Mouse (Mus musculus): ENCODE data around the gene Phlda1.
A peak's percentile ranks its signal among the peaks of the same experiment; 100 is the strongest.
"Not testable (repeated sequence)": the region's sequence is repeated elsewhere in the genome, so short reads cannot be mapped to it uniquely, and the experiment has no call there.

Phlda1 gene

DNA sequence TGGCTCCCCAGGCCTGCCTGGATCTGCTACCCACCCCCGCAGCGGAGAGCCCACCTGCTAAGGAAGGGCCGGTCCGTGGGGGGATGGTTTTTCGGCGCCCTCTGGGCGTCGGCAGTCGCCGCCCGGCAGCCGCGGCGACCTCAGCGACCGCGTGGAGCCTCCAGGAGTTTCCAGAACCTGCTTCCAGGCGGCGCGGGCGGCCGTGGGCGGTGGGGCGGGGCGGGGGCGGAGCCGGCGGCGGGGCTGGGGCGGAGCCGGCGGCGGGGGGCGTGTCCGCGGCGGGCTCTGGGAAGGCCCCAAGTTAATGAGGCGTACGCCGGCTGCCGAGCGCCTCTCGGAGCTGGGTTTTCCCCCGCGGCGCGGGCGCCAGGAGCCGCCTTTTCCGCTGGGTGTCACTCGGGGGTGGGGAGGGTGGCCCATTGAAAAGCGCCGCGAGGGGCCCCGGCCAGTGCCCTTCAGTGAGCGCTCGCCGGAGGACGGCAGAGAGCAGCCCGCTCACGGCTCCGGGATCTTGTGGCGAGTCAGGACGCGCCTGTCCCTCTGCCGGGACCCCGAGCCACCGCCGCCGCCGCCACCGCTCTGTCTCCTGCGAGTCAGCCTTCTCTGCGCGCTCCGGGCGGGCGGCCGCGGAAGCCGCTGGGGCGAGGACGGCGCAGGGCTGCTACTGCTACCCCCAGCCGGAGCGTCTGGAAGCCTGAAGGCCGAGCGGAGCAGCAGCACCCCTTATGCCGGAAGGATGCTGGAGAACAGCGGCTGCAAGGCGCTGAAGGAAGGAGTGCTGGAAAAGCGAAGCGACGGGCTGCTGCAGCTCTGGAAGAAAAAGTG is at the start of gene Phlda1:
TSS of gene Phlda1 (plus strand) at position 186 of the 825 bp plus-strand sequence.
- DNase-seq (ENCODE audit: low spot score in 2 of 2) = peak; percentile 88 to 89

- no peak for DNase-seq (ENCODE audit: low spot score in 2 of 2)
Measured at GRCm38 (mm10) chr10:111458088-111458487, 48.0 kb upstream of the Phlda1 start.

DNA sequence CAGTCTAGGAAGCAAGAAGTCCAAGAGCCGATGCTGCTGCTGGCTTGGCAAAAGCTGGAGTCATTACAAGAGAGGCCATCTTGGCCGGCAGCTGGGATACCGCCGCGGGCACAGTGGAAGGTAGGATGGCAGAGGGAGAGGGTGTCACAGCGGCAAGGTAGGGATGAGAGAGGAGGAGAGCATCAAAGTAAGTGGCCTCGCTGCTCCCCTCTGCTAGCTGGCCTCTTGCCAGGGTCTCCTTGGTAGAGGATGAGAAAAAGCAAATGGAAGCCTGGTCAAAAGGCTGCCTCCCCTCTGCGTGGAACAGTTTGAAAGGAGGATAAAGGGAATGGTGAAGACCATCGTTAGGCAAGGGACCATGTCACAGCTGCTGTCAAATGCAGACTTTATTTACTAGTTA is 47.0 kb upstream of the Phlda1 start:
- no peak for DNase-seq (ENCODE audit: low spot score in 2 of 2)

- no peak for DNase-seq (ENCODE audit: low spot score in 2 of 2)
Measured at GRCm38 (mm10) chr10:111459874-111460273, 46.2 kb upstream of the Phlda1 start.

DNA sequence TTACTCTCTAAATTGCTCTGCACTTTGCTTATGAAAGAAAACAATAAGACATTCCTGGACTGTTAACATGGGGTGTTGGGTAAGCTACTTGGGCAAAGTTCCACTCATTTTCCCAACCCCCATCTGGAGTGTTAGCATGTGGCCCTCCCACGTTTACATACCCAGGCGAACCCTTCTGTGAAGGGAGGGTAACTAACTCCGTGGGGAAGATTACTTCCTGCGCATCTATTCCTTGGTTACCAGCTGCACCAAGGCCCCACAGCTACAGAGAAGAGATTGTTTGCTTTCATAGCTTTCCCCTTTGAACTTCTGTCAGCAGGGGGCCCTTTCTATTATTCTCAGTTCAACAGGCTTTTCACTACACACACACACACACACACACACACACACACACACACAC is 45.7 kb upstream of the Phlda1 start:
- no peak for DNase-seq (ENCODE audit: low spot score in 2 of 2)

DNA sequence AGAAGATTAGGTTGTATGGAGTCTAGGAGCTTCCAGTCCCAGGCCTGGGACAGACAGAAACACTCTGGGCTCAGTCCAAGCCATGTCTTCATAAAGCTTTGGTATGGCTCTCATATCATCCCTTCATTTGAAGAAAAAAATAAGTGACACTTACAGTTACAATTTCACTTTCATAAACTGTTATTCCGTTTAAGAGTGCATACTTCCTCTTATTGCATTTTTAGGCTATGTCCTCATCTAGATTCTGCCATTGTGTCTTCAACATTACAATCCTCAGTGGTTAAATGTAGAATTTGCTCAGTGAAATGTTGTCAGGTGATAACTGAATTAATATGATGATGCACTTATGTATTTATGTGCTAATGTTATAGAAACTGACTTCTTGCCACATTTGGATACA is 41.3 kb upstream of the Phlda1 start:
- no peak for DNase-seq (ENCODE audit: low spot score in 2 of 2)

DNA sequence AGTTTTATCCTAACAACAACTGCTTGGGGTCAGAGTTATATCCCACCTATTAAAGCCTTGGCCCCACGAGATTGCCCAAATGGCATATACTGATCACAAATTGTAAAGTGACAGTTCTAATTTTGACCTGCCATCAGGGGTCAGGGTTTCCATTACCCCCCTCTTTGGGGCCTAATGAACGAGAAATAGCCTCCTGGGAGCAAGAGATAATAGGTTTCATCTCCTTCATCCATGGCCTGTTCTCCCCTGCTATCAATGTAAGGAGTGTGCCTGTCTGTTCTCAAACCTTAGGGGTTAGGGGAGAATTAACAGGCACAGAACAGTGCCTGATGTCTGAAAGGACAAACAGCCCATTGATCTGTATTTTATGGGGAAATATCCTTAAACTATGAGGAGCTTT is 40.7 kb upstream of the Phlda1 start:
- DNase-seq (ENCODE audit: low spot score in 2 of 2) = no peak

GRCm38 (mm10) chr10:111471166-111471565 is 34.9 kb upstream of the Phlda1 start:
- DNase-seq (ENCODE audit: low spot score in 2 of 2) = no peak

DNA sequence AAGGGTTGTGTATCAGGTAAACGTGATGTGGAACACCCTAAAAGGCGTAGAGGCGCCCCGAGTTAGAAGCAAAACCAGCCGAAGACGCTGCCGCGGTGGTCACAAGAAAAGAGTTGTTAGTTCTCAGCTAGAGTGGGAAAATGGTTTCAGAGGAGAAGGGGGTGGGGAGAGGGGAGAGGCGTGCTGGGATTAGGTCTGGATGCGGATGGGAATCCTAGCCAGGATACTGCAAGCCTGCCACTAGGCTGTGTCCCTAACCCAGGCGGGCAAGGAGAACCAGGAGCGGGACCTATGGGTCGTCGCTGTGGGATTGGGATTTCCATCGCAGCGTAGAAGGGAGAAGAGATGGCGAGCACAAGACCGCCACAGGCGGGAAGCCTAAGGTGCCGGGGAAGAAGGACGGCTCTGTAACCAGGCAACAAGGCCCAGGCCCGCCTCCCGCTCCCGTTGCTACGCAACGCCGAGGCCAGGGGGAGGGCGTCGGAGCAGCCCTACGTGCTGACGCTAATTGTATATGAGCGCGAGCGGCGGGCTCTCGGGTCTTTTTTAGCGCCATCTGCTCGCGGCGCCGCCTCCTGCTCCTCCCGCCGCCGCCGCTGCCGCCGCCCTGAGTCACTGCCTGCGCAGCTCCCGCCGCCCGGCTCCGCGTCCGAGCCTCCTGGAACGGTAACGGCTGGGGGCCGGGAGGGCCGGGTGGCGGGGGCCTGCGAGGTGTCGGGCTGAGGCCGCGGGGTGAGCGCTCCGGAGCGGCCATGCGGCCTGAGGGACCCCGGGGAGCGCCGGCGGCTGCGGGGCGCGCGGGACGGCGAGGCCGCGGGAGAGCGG is 33.2 kb upstream of the Phlda1 start, which contains the start of gene Nap1l1:
TSS of gene Nap1l1 (plus strand) at position 538 of the 825 bp plus-strand sequence.
- DNase-seq (ENCODE audit: low spot score in 2 of 2) = peak; percentile 95 to 96

DNA sequence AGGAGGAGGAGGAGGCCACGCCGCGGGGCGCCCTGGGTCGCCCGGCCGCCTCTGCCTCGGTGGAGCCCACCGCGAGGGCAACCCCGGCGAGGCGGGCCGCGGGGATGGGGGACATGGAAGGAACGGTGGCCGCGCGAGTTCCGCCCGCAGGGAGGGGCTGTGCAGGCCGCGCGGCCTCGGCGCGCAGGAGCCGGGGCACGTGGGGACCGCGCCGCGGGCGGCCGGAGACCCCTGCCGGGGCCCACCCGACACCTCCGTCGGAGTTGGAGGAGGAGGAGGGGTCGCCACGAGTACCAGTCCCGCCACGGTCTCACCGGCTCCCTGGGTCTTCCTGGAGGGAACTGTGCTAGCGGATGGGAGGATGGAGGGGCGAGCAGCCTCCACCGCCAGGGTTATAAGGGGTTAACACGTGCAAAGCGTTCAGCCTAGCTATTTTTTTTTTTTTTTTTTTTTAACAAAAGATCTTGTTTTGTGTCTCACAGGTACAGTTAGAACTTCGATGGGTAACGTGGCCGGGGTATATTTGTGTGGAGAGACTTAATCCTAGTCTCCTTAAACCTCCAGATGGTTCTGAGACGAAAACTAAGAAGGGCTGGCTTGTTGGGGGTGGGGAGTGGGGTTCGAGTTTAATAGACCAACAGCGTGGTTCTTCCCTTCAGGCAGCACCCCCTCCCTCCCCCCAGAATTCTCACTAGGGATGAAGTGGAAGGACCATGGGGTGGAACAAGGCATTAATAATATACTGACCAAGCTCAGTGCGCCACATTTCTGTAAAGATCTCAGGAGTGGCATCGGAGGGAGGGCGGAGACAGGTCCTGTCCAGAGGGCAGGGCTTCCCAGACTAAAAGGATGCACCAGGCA is 32.3 kb upstream of the Phlda1 start:
- peak; percentile 33 to 40 for DNase-seq (ENCODE audit: low spot score in 2 of 2)

- no peak for DNase-seq (ENCODE audit: low spot score in 2 of 2)
Measured at GRCm38 (mm10) chr10:111476301-111476700, 29.8 kb upstream of the Phlda1 start.

- no peak for DNase-seq (ENCODE audit: low spot score in 2 of 2)
Measured at GRCm38 (mm10) chr10:111476989-111477510, 29.0 kb upstream of the Phlda1 start.

DNA sequence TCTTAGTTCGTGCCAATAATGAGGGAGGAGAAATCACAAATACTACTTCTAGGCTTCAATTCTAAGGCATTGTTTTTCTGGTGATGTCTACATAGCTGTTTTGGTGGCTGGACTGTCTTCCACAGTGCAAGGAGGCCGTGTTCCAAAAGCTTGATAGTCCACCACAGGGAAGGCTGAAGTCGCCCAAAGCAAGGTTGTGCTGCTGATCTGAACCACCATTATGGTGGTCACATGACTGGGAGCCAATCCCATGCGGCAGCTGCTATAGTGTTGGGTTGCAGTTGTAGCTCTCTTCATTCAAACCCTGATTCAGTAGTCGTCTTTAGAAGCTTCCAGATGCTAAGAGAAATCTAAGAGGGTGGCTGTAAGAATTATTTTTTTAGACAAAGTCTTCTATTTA is 26.5 kb upstream of the Phlda1 start:
- no peak for DNase-seq (ENCODE audit: low spot score in 2 of 2)

DNA sequence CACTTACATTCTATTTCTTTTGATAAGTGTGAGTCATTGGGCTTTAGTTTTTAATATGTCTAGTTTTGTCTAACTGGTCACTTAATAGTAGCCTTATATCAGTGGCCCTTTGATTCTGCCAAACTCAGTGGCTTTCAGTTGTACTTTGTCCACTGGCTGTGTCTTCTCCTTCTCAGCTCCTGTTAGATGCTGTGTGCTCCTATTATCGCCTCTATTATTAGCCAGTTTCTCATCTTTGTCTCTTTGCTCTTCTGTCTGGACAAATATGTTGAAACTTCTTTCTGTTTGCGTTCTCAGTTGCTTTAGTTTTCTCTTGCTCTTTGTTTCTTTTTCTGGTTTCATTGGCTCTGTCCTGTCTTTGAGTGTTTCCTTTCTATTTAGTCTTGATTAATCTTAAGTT is 23.4 kb upstream of the Phlda1 start:
- DNase-seq (ENCODE audit: low spot score in 2 of 2) = no peak

DNA sequence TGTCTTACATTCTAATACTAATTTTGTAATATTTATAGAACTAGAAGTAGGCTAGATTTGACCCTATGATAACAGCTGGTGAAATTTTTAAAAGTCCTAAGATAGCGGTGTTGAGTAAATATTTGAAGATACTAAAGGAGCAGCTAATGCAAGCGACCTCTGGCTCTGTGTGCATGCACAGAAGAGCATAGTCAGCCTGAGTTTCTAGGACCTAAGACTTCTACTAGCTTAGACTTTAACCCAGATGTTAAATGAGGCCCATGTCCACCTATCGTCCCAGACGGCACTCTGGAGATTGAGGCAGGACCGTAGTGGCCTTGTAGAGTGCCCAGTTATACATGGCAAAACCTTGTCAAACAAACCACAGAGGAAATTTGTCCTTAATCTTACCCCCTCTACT is 22.0 kb upstream of the Phlda1 start:
- no peak for DNase-seq (ENCODE audit: low spot score in 2 of 2)

GRCm38 (mm10) chr10:111488793-111489192 is 17.3 kb upstream of the Phlda1 start:
- DNase-seq (ENCODE audit: low spot score in 2 of 2) = no peak

- not testable (repeated sequence) for DNase-seq (ENCODE audit: low spot score in 2 of 2)
Measured at GRCm38 (mm10) chr10:111490079-111490478, 16.0 kb upstream of the Phlda1 start.

DNA sequence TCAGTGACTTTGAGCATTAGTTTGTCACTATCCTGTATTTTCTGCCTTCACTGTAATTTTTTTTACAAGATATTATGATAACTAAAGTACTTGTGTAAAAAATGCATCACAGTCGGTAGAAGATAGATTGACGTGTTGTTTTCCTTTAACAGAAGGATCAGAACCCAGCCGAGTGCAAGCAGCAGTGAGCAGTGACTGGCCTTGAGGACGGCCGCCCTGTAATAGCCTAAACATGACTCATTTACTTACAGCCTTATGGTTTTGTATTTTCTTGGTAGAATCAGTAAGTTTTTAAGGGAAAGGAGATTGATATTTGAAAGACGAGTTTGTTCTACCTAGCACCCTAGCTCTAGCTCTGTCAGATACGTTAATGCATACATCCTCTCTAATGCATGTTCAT is 10.2 kb upstream of the Phlda1 start:
- DNase-seq (ENCODE audit: low spot score in 2 of 2) = no peak

DNA sequence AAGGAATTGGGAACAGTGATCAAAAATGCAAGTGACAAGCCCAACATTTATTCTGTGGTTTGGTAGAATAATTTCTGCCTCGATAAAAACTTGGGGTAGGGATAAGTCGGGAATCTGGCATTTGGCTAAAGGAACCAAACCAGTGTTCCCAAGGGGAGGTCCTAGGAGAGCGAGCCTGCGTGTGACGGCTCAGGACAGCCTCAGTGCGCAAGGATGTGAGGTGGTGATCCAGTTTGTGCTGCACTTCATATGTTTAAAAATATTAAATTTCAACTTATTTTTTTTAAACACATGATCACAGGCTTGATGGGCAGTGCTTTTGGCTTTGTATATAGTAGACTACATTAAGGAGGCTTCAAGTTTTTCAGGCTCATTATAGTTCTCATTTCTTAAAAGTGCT is 6.2 kb upstream of the Phlda1 start:
- no peak for DNase-seq (ENCODE audit: low spot score in 2 of 2)

- DNase-seq (ENCODE audit: low spot score in 2 of 2) = peak; percentile 54 to 78
Measured at GRCm38 (mm10) chr10:111503071-111503470, 3.0 kb upstream of the Phlda1 start.

GRCm38 (mm10) chr10:111503716-111504115 is 2.4 kb upstream of the Phlda1 start:
- DNase-seq (ENCODE audit: low spot score in 2 of 2) = no peak

GRCm38 (mm10) chr10:111504606-111505005 is 1.5 kb upstream of the Phlda1 start:
- no peak for DNase-seq (ENCODE audit: low spot score in 2 of 2)

Measured in frontal cortex, postnatal 14 days (tissue).